Mouse (Mus musculus) left cerebral cortex, postnatal 4 days (tissue): ENCODE measurements at regions not wholly inside any gene's neighbourhood (a gene's known extent, or its start where the extent isn't known, plus 50 kb on each side); places are given as distances from the start of the nearest gene placed in this dataset.
"Not testable (repeated sequence)": the region's sequence is repeated elsewhere in the genome, so short reads cannot be mapped to it uniquely, and the experiment has no call there.

Experiments
- DNase-seq: peaks from one replicate; pipeline ENCODE4 v3.0.0-alpha.2; 2022
- intact Hi-C: fragments of 180-260 bp; cut with DNase I; formaldehyde crosslinking; loops from one replicate; pipeline ENCODE4 v1.15.1; 2025

DNA sequence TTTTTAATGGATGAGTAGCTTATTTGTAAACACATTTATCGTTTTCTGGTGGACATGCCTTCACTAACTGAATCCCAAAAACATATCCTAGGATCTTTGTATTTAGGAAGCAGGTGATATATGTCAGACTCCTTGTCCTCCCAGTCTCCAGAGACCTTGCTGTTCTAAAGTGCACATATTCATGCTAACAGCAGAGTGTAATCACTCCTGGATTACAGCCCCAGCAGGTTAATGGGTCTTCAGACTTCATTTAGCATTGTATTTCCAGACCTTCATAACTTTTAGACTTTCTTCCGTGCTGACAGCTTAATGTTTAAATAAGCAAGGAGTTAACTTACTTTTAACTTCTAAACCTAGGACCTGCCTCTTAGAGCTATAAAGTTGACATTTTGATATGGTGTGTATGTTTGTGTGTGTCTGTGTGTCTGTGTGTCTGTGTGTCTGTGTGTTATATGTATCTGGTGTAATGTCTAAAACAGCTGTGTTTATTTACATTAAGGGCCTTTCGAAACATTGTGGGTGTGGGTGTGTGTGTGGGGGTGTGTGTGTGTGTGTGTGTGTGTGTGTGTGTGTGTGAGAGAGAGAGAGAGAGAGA is 398.3 kb downstream of the Gm4340 start:
- intact Hi-C loops, result no loop called here
- DNase-seq, result no peak

DNA sequence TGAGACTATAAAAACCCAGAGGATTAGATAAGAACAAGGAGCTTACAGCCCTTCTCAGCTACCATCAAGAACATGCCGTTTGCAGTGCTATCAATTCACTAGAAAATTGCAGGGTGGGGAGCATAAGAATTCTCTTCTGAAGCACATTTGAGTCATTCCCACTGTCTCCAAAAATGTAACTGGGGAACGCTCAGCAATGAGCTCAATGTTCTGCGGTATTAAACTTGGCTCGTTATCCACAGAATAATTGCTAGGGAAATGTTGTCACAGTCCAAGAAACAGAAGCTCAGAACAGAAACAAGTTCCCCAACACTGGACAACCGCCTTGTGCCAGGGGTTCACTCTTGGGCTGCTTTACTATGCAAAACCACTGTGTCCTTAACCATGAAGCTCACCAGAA is 402.1 kb downstream of the Gm4340 start:
- intact Hi-C loops, result no loop called here
- DNase-seq, result no peak

DNA sequence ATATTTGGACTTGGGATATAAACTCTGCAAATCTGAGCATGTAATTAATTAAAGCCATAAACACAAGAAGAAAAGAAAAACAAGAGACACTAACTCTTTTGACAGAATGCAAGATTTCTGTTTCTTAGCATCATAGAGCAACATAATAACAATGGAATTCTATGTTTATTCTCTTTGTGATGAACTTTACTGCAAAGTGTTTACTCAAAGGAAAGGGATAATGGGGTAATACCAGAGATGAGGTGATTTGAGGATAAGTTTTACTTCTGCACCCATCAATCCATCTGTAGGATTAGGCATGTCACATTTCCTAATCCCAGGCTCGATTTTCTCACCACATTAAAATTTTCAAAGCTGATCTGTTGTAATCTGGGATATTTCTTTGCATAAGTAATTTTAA is 433.8 kb downstream of the Gm4340 start:
- no peak for DNase-seq
- intact Hi-C loops, result no loop called here

DNA sequence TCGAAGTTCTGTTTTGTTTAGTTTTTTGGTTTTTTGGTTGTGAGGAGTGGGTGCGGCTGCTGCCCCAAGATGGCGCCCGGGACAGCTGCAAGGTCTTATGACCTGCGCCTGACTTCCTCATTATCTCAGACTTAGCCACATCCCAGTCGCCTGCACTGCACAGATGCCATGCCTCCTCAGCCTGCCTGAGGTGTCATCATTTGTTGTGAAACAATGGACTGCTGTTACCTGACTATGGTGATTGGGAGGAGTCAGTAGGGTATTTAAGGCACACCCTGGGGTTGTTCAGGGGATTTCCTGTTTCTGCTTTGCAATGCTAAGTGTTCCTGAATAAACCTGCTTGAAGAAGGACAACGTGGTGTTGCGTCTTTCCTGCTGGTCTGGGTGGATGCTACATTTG is 457.2 kb downstream of the Gm4340 start:
- intact Hi-C loops, result no loop called here
- DNase-seq, result no peak

DNA sequence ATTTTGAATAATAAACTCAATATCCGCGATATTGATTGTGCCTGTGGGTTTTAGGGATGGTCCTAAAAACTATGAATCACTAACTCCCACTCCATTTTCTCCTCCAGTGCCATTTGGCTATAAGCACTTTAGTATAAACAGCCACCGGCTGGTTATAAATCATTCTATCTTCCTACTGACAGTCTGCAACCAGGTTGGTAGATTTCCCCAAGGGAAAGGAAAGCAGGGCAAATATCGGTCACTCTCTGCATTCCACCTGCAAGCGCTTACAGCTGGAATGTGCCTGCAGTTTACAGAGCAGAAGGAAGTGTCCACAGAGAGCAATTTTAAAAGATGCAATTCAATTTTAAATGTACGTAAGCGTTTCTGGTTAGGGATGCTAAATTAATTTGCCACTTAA is 466.5 kb downstream of the Gm4340 start:
- intact Hi-C loops, result no loop called here
- no peak for DNase-seq

DNA sequence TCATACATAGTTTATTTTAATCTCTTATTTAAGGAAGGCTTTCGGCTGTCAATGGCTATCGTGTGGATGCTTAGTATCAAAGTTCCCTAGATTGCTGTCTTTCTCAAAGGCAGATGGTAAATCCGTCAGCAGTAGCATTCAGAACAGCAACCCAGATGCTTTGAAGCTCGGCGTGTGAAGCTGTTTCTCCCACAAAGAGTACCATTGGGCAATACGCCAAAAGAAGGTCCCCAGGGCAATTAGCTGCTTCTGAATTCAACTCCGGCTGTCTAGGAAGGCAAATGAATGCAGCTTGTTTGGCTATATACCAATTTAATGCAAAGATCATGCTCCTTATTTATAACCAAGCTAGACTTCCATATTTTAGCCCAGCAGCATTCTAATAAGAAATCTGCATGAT is 467.8 kb downstream of the Gm4340 start:
- DNase-seq, result peak; percentile 93
- intact Hi-C loops, result no loop called here

DNA sequence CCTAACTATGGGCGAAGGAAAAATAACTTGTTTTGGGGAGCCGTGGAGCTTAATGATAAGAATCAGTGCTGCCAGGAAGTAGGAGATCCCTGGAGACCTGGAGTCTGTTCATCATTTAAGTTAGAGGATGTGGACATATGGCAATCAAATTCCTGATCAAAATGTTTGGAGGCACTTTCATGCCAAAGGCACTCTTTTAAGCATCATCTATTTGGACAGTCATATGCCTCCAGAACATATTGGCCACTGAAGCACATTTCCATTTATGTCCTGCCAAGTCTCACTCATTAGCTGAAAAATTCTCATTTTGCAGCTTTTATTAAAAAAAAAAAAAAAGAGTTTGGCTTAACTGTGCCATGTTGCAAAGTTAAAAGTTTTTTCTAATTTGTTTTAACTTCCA is 474.4 kb downstream of the Gm4340 start:
- no peak for DNase-seq
- intact Hi-C loops, result no loop called here

DNA sequence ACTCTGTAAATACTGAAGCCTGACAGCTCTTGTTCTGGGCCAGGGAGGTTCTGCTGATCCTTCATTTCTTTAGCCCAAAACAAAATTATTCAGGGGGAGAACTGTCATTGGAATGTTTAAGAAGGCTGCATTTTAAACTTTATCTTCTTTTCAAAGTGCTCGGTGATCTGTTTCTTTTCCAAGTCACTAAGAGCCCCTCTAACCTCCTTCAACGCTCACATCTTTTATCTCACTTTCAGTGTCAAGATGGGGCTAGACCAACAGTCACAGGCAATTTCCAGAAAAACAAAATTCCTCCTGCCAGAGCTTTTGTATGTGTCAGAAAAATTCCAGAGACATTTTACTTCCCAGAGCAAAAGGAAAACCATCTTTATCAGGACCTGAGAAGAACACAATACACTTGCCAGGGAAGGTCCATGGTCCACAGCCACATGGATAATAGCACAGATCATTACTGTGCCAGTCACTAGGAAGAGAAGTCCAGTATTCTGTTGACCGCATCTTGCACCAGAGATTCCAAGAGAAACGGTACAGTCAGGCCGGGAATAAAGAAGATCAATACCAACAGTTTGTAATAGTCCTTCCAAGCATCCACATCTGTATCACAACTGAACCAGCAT is 491.0 kb downstream of the Gm4340 start:
- intact Hi-C loops, result no loop called here
- no peak for DNase-seq

DNA sequence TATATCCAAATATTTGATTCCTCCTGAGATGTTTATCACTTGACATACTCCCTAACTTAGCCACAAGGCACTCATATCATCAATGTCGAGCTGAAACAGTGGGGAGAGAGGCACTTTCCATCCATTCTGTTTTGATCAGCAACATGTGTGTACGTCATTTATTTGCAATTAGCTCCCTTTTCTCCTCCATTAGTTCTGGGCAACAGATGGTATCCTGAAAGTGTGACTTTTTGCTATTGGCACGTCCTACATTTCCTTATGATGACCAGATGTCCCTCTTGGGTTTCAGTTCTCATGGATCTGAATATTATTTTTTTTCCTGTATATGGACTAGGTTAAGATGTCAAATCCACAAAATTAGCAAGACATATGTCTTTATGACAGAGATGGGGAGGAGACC is 492.0 kb downstream of the Gm4340 start:
- intact Hi-C loops, result no loop called here
- no peak for DNase-seq

DNA sequence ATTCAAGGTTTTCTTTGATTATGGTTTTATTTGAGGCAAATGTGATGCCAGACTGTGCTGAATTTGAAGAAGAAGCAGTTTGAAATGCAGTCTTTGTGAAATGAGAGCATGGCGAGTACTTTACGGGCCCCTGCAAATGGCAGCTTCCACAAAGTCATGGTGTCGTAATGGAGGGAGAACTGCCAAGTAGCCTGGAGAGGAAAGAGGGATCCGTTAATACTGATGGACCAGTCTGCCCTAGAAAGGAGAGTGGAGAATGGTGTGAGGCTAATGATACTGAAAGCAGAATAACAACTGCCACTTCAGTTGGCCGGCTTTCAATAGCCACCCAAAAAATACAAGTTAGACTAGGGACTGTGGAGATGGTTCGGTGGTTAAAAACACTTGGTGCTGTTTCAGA is 492.8 kb downstream of the Gm4340 start:
- DNase-seq, result peak; percentile 2
- intact Hi-C loops, result no loop called here

DNA sequence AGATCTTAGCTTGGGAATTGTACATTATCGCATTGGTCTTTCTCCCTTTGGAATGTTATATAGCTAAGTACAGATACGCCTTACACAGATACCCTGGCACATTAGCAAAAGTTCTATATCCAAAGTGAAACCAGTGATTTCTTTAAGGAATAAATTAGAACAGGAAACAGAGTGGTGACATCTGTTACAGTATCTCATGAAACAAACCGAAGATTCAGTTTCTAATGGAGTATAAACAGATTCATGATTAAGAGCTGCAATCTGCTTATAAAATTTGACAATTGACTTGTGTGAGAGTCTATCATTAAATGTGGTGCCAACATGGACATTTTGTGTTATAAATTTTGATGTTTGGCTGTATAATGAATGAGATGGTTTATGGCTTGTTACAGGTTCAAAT is 501.1 kb downstream of the Gm4340 start:
- intact Hi-C loops, result no loop called here
- DNase-seq, result no peak

DNA sequence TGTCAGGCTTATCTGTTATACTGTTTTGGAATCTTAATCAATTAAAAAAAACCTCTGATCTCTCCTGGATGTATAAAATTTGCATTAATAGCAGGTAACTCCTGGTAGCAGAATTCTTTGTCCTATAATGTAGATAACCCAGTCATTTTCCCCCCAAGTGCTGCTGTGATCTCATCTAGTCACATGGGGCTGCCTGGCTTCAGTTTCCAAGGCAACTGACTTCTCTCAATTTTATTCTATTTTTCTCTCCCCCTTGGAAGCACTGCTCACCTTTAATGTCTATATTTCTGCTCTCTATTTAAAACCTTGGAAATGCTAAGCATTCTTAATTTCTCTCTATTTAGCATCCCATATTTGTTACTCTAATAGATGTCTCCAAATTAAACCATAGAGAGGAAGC is 515.1 kb downstream of the Gm4340 start:
- intact Hi-C loops, result no loop called here
- no peak for DNase-seq

DNA sequence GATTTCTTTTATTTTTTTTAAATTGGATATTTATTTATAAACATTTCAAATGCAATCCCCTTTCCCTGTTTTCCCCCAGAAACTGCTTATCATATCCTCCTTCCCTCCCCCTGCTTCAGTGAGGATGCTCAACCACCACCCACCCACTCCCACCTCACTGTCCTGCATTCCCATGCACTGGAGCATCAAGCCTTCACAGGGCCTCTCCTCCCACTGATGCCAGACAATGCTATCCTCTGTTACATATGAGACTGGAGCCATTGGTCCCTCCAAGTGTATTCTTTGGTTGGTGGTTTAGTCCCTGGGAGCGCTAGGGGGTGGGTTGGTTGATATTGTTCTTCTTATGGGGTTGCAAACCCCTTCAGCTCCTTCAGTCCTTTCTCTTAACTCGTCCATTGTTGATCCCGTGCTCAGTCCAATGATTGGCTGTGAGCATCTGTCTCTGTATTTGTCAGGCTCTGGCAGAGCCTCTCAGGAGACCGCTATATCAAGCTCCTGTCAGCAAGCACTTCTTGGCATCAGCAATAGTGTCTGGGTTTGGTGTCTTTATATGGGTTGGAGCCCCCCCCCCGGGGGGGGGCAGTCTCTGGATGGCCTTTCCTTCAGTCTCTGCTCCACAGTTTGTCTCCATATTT is 519.6 kb downstream of the Gm4340 start:
- DNase-seq, intact Hi-C loops: not testable (repeated sequence)
